Mouse (Mus musculus) liver, embryonic 13.5 days (tissue): Measurements from ENCODE around the gene Nsf. TPM values are rescaled to one million over a fixed set of nuclear protein-coding genes. Genes with fewer than 3 reads are reported as not detected.

Source experiments
- ATAC-seq: fragments of 200-750 bp; cut with Nextera tagmentation; 2 replicates; pipeline ENCODE4 v1.8.0; 2017; ENCODE audit warnings: low read depth, mild to moderate bottlenecking, moderate number of reproducible peaks, moderate library complexity
- DNase-seq: peaks from one replicate; pipeline ENCODE4 v3.0.0; 2022
- H3K27ac ChIP-seq: fragments of 300-500 bp; sonication (generic); 2 replicates; pipeline ENCODE4 v1.5.1; 2015; ENCODE audit warnings: moderate library complexity, mild to moderate bottlenecking, inconsistent platforms
- H3K27me3 ChIP-seq: fragments of 300-500 bp; sonication (generic); 2 replicates; pipeline ENCODE4 v1.6.1; 2015; ENCODE audit warnings: mild to moderate bottlenecking, inconsistent platforms
- H3K36me3 ChIP-seq: fragments of 300-500 bp; sonication (generic); 2 replicates; pipeline ENCODE4 v1.6.1; 2015; ENCODE audit warnings: mild to moderate bottlenecking, inconsistent platforms
- H3K4me1 ChIP-seq: fragments of 300-500 bp; sonication (generic); replicated peaks from 2 replicates; pipeline ENCODE4 v1.6.1; 2015; ENCODE audit warnings: inconsistent platforms
- H3K4me2 ChIP-seq: fragments of 300-500 bp; sonication (generic); 2 replicates; pipeline ENCODE4 v1.6.1; 2015; ENCODE audit warnings: inconsistent platforms, mild to moderate bottlenecking, moderate library complexity
- H3K4me3 ChIP-seq: fragments of 300-500 bp; sonication (generic); replicated peaks from 2 replicates; pipeline ENCODE4 v1.5.1; 2015; ENCODE audit warnings: mild to moderate bottlenecking, inconsistent platforms
- H3K9ac ChIP-seq: fragments of 300-500 bp; sonication (generic); 2 replicates; pipeline ENCODE4 v1.6.1; 2015; ENCODE audit warnings: mild to moderate bottlenecking, inconsistent platforms
- H3K9me3 ChIP-seq: fragments of 300-500 bp; sonication (generic); replicated peaks from 2 replicates; pipeline ENCODE4 v1.6.1; 2016; ENCODE audit warnings: inconsistent platforms
- WGBS: fragments of 180-500 bp; shearing (Covaris S2); methylation state at CpG from one replicate; pipeline ENCODE4 v1.1.7; 2015; ENCODE audit not compliant: insufficient replicate concordance; 5-methylcytosine and 5-hydroxymethylcytosine counted together
- polyA plus RNA-seq: library from polyadenylated mRNA; unstranded; fragments of >200 nt; fragmentation: Nextera tagmentation; extraction: Ambion mirVana; gene quantifications from 2 replicates; pipeline ENCODE4 v1.2.1, GENCODE M21; 2015

Gene Nsf
- polyA plus RNA-seq, 1 experiment from 2014 or later = 29.6 TPM

- Histone ChIP-seq H3K4me3 (no peak overlapping the region), H3K4me1 (peaks cover 10% of the 10 kb centered on the region; the same call in 1 of the 2 replicates), H3K9ac (no peak overlapping the region), H3K36me3 (peaks cover 79% of the 10 kb centered on the region), H3K4me2 (no peak overlapping the region), H3K27me3 (no peaks in the 10 kb centered on the region), H3K9me3 (no peaks in the 10 kb centered on the region), H3K27ac (no peak overlapping the region)
- WGBS = 70% methylated on average over 5 of the region's 5 CpGs
- DNase-seq (no peak), ATAC-seq (no peak)
These were observed 28.0 kb upstream of the Nsf start for GRCm38 (mm10) chr11:103981826-103982225.

DNA sequence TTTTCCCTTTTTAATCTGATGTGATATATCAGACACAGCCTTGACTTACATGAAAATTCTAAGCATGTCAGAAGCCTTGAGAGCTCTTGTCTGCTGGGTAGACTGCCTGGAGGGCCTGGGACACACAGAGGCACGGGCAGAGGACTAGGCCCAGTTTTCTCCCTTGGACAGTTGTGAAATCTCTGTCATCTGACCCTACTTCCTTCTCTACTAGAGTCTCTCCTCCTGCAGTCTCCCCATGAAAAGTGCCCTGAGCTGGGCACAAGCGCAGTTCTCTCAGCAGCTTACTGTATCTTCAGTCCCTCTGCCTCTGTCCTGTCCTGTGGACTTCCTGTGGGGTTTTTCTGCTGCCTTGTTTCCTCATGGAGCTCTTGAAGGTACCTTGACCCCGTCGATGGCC, 25.5 kb upstream of the Nsf start:
- ATAC-seq = 0 out of 2 replicates have a peak, but pooled peaks have one; percentile 20
- no peak overlapping the region for H3K9ac ChIP-seq

DNA sequence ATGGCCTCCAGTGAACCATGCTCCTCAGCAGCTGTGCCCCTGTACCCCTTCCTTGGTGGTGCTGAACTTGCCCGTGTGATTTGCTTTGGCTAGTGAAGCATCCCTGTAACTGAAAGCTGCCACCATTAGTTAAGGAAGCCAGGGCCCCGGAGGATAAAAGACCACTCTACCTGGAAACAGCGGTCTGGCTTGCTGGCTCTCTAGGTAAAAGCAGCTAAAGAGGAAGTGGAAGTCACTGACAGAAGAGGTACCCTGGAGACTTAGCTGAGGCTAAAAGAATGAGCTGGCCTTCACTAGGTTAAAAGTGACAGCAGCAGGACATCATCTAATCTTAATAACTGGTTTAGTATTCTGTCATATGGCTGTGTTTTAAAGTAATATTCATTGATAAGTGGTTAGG, 17.0 kb upstream of the Nsf start:
- Histone ChIP-seq H3K9ac (no peak overlapping the region), H3K36me3 (peaks cover 53% of the 10 kb centered on the region), H3K4me2 (no peak overlapping the region), H3K4me3 (no peak overlapping the region), H3K27me3 (no peaks in the 10 kb centered on the region), H3K27ac (no peak overlapping the region), H3K9me3 (no peaks in the 10 kb centered on the region), H3K4me1 (peaks cover 16% of the 10 kb centered on the region)
- ATAC-seq = no peak
- DNase-seq = no peak
- 71% methylated on average over 3 of the region's 3 CpGs for WGBS

More for the DNA sequence above, 25.5 kb upstream of the Nsf start:
- peaks cover 10% of the 10 kb centered on the region; the same call in 1 of the 2 replicates for H3K4me1 ChIP-seq
- peaks cover 81% of the 10 kb centered on the region for H3K36me3 ChIP-seq
- H3K27ac ChIP-seq = peak overlapping the region; percentile 6; the same call in 1 of the 2 replicates
- no peaks in the 10 kb centered on the region for H3K27me3 ChIP-seq
- H3K9me3 ChIP-seq = no peaks in the 10 kb centered on the region
- 38% methylated on average over 4 of the region's 4 CpGs for WGBS
- H3K4me2 ChIP-seq = no peak overlapping the region
- H3K4me3 ChIP-seq = no peak overlapping the region
- DNase-seq = no peak

DNA sequence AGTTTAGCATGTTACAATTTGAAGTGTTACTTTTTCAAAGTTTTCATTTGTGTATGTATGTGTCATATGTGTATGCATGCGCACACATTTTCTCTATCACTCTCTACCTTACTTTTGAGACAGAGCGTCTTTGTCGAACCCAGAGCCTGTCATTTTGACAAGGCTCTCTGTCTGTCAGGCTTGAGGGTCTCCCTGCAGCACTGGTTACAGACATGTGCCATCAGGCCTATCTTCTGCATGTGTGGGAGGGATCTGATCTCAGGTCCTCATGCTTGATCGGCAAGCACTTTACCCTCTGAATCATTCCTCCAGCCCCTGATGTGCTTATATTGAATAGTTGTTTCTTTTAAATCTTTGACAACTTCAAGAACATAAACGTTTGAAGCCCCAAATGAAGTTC, 15.4 kb upstream of the Nsf start:
- Histone ChIP-seq H3K27me3 (no peaks in the 10 kb centered on the region), H3K9ac (no peak overlapping the region), H3K27ac (no peak overlapping the region), H3K36me3 (peaks cover 38% of the 10 kb centered on the region), H3K4me2 (no peak overlapping the region), H3K9me3 (no peaks in the 10 kb centered on the region), H3K4me3 (no peak overlapping the region), H3K4me1 (peaks cover 22% of the 10 kb centered on the region)
- WGBS = 75% methylated on average over 5 of the region's 5 CpGs
- DNase-seq (no peak), ATAC-seq (no peak)

- Histone ChIP-seq H3K4me2 (peak overlapping the region; percentile 96), H3K9ac (peak overlapping the region; percentile 93), H3K27me3 (no peaks in the 10 kb centered on the region), H3K4me1 (peaks cover 22% of the 10 kb centered on the region), H3K36me3 (peaks cover 19% of the 10 kb centered on the region), H3K9me3 (no peaks in the 10 kb centered on the region), H3K27ac (peak overlapping the region; percentile 92), H3K4me3 (peak overlapping the region; percentile 91)
- ATAC-seq (no peak), DNase-seq (no peak)
- WGBS = 2% methylated on average over 20 of the region's 20 CpGs
These were observed 13.4 kb upstream of the Nsf start for GRCm38 (mm10) chr11:103967106-103967735.

GRCm38 (mm10) chr11:103956866-103957265, 3.0 kb upstream of the Nsf start:
- Histone ChIP-seq H3K4me2 (no peak overlapping the region), H3K27ac (no peak overlapping the region), H3K27me3 (no peaks in the 10 kb centered on the region), H3K4me1 (peaks cover 18% of the 10 kb centered on the region), H3K9ac (no peak overlapping the region), H3K4me3 (no peak overlapping the region), H3K36me3 (no peaks in the 10 kb centered on the region), H3K9me3 (no peaks in the 10 kb centered on the region)
- DNase-seq (no peak), ATAC-seq (no peak)
- WGBS = 37% methylated on average over 4 of the region's 4 CpGs

- peak overlapping the region; percentile 91 for H3K4me3 ChIP-seq
- peak overlapping the region; percentile 95 for H3K9ac ChIP-seq
- no peaks in the 10 kb centered on the region for H3K27me3 ChIP-seq
- 1% methylated on average over 32 of the region's 32 CpGs for WGBS
- DNase-seq = peak; percentile 37
- peaks cover 38% of the 10 kb centered on the region for H3K4me1 ChIP-seq
- no peaks in the 10 kb centered on the region for H3K36me3 ChIP-seq
- no peaks in the 10 kb centered on the region for H3K9me3 ChIP-seq
- ATAC-seq = peak; percentile 83
- peak overlapping the region; percentile 64 for H3K27ac ChIP-seq
- peak overlapping the region; percentile 89 for H3K4me2 ChIP-seq
These were observed 592 bp downstream of the Nsf start for GRCm38 (mm10) chr11:103953032-103953895.

DNA sequence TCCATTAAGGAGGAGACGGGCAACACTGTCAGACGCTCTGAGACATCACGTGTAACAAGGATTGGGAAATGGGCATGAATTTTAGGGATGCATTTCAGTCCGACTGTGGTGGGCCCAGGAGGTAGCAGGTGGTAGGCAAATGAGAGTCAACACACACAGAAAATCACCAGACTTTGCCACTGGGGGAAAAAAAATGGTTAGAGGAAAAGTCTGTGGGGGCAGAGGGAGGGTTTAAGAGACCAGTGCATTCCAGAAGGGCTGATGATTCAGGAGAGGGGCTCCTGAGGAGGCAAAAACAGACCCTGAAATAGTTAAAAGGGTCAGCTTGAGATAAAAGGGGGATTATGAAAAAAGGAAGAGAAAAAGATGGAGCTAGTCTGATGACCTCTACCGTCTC, 1.2 kb downstream of the Nsf start:
- peaks cover 38% of the 10 kb centered on the region for H3K4me1 ChIP-seq
- 70% methylated on average over 5 of the region's 5 CpGs for WGBS
- H3K9me3 ChIP-seq = no peaks in the 10 kb centered on the region
- H3K4me3 ChIP-seq = peak overlapping the region; percentile 91
- peak overlapping the region; percentile 95 for H3K9ac ChIP-seq
- DNase-seq = no peak
- H3K36me3 ChIP-seq = no peaks in the 10 kb centered on the region
- H3K4me2 ChIP-seq = peak overlapping the region; percentile 89
- H3K27me3 ChIP-seq = no peaks in the 10 kb centered on the region
- H3K27ac ChIP-seq = no peak overlapping the region
- ATAC-seq = no peak

DNA sequence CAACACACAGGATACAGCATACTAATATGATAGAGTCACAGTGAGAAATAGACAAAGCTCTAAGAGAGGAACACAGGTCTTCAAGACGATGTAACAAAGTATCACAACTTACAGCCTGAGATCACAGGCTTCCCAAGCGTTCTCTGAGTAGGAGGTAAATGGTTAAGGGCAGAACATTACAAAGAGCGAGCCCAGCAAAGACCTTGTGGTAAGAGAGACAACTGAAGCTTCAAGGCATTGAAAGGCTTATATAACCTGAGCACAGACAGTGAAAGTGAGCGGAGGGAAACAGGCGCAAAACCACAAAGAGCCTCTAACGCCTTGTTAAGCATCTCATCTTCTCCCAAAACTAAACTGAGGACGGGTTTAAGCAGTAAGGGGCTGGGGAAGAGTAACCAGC, 2.8 kb downstream of the Nsf start:
- no peaks in the 10 kb centered on the region for H3K9me3 ChIP-seq
- ATAC-seq (no peak), DNase-seq (no peak)
- peaks cover 38% of the 10 kb centered on the region for H3K4me1 ChIP-seq
- H3K4me2 ChIP-seq = 0 out of 2 replicates have a peak overlapping the region, but pooled peaks have one; percentile 89
- peaks cover 4% of the 10 kb centered on the region; the same call in 1 of the 2 replicates for H3K36me3 ChIP-seq
- no peaks in the 10 kb centered on the region for H3K27me3 ChIP-seq
- H3K9ac ChIP-seq = peak overlapping the region; percentile 17; the same call in 1 of the 2 replicates
- no peak overlapping the region for H3K27ac ChIP-seq
- WGBS = 68% methylated on average over 7 of the region's 7 CpGs
- H3K4me3 ChIP-seq = no peak overlapping the region

- Histone ChIP-seq H3K27ac (no peak overlapping the region), H3K27me3 (no peaks in the 10 kb centered on the region), H3K36me3 (peaks cover 4% of the 10 kb centered on the region; the same call in 1 of the 2 replicates), H3K4me1 (peaks cover 35% of the 10 kb centered on the region), H3K4me2 (no peak overlapping the region), H3K4me3 (no peak overlapping the region), H3K9ac (no peak overlapping the region), H3K9me3 (no peaks in the 10 kb centered on the region)
- no peak for ATAC-seq
- DNase-seq = no peak
- WGBS = 56% methylated on average over 7 of the region's 7 CpGs
These were observed 4.9 kb downstream of the Nsf start for GRCm38 (mm10) chr11:103948952-103949351.

- no peaks in the 10 kb centered on the region for H3K9me3 ChIP-seq
- H3K27ac ChIP-seq = no peak overlapping the region
- no peak for DNase-seq
- no peak overlapping the region for H3K9ac ChIP-seq
- ATAC-seq = no peak
- H3K4me1 ChIP-seq = no peaks in the 10 kb centered on the region
- no peak overlapping the region for H3K4me2 ChIP-seq
- H3K36me3 ChIP-seq = peaks cover 4% of the 10 kb centered on the region; the same call in 1 of the 2 replicates
- no peaks in the 10 kb centered on the region for H3K27me3 ChIP-seq
- WGBS = 84% methylated on average over 4 of the region's 4 CpGs
- H3K4me3 ChIP-seq = no peak overlapping the region
These were observed 11.1 kb downstream of the Nsf start for GRCm38 (mm10) chr11:103942740-103943139.
